Mouse (Mus musculus) heart, adult 8-10 months (tissue): ENCODE data around the gene Brdt. TPM values are rescaled to one million over a fixed set of nuclear protein-coding genes. Genes with fewer than 3 reads are reported as not detected.
"Not testable (repeated sequence)": the region's sequence is repeated elsewhere in the genome, so short reads cannot be mapped to it uniquely, and the experiment has no call there.

Source experiments
- DNase-seq: peaks from one replicate; pipeline ENCODE4 v3.0.0; 2022; ENCODE audit warnings: low spot score
- total RNA-seq, 4 experiments: library from RNA; stranded (reverse); gene quantifications; 2 replicates each; pipeline ENCODE4 v1.2.4; 2022

Brdt gene
- total RNA-seq, 4 experiments from 2014 or later = 0.11 to 0.52 (median 0.41) TPM

- DNase-seq = no peak
Observed at GRCm38 (mm10) chr5:107340404-107340803, 9.4 kb downstream of the Brdt start.

DNA sequence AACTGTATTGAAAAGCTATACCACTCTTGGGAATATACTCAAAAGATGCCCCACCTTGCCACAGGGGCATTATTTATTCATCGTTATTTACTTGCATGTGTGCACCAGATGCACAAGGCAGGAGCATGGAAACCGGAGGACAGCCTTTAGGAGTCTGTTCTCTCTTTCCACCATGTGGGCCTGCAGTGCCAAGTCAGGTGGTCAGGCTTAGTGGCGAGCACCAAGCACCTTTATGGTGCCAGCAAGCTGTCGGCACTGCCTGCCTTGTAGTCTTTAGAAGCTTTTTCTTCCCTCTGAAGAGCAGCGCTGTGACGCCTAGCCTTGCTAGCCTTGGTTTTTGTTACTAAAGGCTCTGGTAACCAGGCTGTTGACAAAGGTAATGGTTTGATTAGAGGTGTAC lies 11.9 kb downstream of the Brdt start:
- DNase-seq = no peak

GRCm38 (mm10) chr5:107346214-107346613 lies 15.3 kb downstream of the Brdt start:
- DNase-seq = no peak

DNA sequence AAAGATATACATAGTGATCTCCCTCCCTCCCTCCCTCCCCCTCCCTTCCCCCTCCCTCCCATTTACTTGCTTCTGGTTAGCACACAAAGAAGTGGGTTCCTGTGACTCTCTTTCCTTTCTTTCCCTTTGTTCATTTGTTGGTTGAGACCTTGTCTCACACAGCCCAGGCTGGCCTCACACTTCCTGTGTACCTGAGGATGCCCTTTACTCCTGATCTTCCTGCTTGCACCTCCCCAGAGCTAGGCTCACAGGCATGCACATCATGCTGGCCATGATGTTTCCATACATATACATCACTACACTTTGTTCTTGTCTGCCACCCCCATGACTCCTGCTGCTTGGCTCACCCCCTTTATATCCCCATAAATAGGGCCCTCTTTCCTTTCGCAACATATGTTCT lies 21.6 kb downstream of the Brdt start:
- no peak for DNase-seq

DNA sequence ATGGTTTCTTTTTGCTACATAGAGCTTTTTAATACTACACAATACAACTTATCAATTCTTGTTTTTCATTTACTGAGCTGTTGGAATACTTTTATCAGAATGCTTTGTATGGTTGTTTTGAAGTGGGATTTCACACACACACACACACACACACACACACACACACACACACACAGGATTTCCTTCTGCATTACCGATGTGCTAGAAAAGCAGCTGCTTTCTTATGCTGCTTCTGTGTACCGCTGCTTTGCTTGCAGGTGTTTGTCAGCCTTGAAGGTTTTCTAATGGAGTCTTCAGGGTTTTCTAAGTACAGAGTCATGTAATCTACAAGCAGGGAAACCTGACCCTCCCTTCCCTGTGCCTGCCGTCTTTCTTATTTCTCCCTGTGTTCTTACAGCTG lies 23.0 kb downstream of the Brdt start:
- no peak for DNase-seq

- DNase-seq = peak; percentile 22
Observed at GRCm38 (mm10) chr5:107355801-107356200, 24.8 kb downstream of the Brdt start.

DNA sequence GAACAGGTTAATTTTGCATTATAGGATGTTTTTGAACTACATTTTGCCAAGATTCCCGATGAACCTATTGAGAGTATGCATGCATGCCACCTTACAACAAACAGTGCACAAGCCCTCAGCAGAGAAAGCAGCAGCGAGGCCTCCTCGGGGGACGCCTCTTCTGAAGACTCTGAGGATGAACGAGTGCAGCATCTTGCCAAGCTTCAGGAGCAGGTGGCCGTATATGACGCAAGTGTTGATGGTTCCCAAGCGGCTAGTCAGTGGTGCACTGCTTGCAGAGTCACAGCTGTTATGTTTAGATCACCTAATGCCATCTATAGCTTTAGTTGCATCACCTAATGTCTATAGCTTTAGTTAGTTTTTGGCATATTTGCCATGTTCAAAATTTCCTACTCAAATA lies 26.8 kb downstream of the Brdt start:
- no peak for DNase-seq

GRCm38 (mm10) chr5:107359395-107360053 lies 28.6 kb downstream of the Brdt start:
- peak; percentile 85 for DNase-seq

DNA sequence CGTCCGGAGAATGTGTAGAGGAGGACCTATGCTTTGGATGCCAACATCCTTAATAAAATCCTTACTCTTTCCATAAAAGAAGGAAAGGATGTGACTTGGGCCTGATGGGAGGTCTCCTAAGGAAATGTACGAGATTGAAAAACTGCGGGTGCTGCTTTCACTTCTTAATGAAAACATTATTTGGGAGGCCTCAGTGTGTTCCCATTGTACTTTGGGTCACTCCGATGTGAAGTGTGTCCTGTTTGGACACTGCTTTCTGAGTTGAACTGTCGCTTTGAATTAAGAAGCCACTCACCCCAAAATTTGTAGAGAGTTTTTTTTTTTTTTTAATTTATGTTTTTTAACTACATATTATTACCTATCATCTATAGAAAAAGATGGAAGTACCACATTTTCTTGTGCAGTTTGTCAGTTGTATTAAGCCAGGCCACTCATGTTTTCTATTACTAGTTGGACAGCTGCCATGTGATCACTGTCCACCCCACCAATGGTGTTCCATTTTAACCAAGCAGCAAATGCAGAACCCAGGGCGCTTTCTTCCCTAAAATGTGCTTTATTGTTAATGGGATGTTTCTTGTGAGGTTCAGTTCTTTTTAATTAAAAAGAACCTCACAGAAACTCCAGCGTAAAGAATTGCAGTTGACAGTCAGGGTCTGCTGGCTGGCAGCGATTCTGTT lies 29.2 kb downstream of the Brdt start:
- peak; percentile 33 for DNase-seq

- DNase-seq = no peak
Observed at GRCm38 (mm10) chr5:107370040-107370439, 39.1 kb downstream of the Brdt start.

- no peak for DNase-seq
Observed at GRCm38 (mm10) chr5:107371335-107371734, 40.4 kb downstream of the Brdt start.

DNA sequence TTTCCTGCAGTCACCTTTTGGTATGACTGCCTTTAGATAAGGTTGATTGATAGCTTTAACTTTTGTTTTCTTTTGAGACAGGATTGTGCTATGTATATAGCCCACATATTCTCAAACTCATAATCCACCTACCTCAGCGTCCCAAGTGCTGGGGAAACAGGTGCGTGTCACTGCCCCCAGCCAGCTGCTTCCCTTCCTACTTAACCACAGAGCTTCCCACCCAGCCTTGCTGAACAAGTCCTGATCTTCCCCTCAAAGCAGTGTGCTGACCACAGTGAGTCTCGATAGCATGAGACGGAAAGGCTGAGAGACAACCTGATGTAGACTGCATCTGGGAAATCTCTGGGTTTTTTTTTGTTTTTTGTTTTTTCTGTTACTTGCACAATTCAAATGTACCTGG lies 42.3 kb downstream of the Brdt start:
- DNase-seq = no peak

- DNase-seq = not testable (repeated sequence)
Observed at GRCm38 (mm10) chr5:107386448-107386847, 55.5 kb downstream of the Brdt start.

GRCm38 (mm10) chr5:107387788-107388187 lies 56.8 kb downstream of the Brdt start:
- no peak for DNase-seq

- no peak for DNase-seq
Observed at GRCm38 (mm10) chr5:107389373-107389772, 58.4 kb downstream of the Brdt start.

DNA sequence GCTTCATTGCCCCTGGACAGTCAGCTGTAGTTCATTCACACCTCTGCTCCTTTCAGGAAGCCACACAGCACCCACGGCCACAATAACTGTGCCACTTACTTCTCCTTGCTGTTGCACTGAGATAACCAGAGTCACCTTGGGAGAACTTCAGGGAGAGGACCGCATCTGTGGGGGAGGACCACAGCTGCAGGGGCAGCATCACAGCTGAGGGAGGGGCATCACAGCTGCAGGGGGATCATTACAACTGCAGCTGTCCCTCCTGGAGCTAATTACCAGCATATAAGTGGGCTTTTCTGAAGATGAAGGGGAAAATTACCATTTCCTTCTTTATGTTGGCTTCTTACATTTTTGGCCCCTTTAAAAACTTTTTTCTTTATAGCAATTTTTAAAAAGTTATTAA lies 63.5 kb downstream of the Brdt start:
- DNase-seq = no peak

DNA sequence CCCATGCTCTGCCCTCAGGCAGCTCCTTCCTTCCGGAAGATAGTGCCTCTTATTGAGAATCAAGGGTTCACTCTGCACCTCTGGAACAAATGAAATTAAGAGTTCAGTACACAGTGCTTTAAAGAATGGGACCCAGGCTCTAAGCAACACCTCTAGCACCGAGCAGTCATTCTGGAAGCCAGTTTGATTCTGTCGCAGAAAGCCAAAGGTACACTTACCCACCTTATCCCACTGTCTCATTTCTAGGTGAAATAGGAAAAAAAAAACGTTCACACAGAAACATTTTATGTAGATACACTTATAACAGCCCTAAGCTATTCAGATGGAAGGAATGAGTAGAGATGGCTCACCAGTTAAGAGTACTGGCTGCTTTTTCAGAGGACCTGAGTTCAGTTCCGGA lies 71.5 kb downstream of the Brdt start, which contains the start of gene Ephx4:
TSS of gene Ephx4 (plus strand) at position 301 of the 400 bp plus-strand sequence.
- DNase-seq = no peak

DNA sequence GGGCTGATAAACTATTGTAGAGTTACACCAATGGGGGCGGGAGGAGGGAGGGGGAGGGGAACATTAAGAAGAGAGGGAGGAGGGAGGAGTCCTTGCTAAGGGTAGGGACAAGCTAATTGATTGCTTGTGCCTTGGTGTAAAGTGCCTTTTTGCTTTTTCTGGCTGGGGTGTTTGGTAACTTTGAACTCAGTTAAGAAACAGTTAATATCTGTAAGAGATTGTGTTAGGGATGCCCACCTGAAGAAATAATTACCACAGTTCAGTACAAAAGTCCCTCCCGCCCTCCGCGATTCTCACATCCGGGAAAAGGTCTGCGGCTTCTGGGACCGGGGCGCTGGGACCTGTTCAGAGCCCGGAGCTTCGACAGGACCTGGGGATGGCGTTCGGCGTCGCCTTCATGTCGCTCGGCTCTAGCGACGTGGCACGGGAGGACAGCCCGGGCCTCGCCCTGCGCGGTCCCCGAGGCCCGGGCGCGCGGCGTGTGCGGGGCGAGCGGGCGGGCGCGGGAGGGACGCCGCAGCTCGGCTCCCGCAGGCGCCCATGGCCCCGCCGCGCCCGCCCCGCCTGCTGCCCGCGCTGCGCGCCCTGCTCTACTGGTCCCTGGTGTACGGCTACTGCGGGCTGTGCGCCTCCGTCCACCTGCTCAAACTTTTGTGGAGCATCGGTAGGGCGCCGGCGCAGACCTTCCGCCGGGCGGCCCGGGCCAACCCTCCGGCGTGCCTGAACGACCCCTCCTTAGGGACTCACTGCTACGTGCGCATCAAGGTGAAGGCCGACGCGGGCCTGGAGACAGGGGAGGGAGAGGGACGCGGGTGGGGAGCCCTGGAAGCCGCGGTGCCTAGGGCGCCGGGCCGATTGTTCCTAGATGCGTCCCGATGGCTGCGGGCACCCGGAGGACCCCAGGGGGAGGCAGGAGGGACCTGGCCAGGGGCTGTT lies 72.3 kb downstream of the Brdt start:
- no peak for DNase-seq

GRCm38 (mm10) chr5:107403947-107404684 lies 73.2 kb downstream of the Brdt start:
- no peak for DNase-seq

DNA sequence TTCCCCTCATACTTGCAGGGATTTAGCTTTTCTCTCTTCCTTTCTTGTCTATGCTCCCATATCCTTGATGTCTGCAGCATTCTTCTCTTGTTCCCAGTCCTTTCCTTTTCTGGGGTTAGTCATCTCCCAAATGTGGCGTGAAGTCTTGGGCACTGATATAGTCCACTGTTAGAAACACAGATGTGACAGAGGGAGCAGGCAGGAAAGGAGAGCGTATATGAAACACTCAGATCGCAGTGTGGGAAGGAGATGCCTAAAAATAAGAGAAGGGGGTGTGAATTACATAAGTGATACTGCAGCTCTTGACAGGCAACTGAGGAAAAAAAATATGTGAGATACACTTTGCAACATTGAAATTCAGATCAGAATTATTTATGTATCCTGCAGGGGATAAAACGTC lies 74.4 kb downstream of the Brdt start:
- no peak for DNase-seq

DNA sequence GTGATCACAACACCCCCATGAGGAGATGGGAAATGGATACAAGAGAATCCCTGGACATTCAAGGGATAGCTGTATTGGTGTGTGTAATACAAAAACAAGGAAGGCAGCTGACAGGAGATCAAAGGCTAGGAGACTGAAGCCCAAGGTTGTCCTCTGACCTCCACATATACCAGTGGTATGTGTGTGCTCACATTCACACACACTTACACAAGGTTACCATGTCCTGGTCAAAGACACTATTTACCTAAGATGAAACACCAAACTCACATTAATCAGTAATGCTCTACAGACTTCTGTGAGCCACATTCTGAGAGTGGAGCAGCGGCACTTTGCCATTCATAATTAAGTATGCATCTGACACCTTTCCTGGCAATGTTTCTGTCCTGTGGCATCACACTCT lies 79.3 kb downstream of the Brdt start:
- no peak for DNase-seq

- no peak for DNase-seq
Observed at GRCm38 (mm10) chr5:107411326-107411725, 80.4 kb downstream of the Brdt start.
